Mouse (Mus musculus): ENCODE results near the gene Gfod1.

Gfod1 gene

DNA sequence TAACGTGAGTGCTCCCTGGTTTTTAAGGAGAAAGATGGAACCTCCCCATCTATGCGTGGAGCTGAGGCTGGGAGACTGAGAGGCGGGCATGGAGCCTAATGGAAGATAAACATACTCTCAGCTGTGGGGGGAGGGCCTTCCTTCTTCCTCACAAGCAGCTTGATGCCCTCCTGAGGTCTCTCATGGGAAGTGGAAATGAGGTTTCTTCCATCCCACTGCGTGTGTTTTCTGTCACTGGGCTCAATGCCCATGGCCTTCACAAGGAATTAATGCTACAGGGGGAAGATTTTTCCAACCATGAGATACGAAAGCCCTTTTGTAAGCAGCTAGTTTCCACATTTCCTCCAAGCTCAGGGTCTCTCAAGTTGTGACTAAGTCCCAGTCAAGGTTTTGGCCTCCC is 100.3 kb downstream of the Gfod1 start:
- no peak for DNase-seq (ENCODE audit: low spot score in 2 of 2)

DNA sequence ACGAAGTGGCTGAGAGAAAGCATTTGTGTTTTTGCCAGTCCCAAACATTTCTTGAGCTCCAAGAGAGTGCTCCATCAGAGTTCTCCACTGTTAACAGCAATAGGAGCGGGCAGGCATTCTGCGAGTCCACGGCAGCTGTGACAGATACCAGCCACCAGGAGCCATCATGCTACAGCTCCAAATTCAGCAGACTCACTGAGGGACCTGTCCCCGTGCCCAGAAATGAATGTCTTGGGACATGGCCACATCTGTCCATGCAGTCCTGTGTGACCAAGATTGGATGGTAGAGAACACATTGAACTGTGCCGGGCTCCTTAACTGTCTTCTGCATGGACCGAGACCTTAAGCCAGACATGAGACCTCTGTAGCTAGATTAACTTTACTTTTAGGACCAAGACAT is 100.7 kb downstream of the Gfod1 start:
- no peak for DNase-seq (ENCODE audit: low spot score in 2 of 2)

DNA sequence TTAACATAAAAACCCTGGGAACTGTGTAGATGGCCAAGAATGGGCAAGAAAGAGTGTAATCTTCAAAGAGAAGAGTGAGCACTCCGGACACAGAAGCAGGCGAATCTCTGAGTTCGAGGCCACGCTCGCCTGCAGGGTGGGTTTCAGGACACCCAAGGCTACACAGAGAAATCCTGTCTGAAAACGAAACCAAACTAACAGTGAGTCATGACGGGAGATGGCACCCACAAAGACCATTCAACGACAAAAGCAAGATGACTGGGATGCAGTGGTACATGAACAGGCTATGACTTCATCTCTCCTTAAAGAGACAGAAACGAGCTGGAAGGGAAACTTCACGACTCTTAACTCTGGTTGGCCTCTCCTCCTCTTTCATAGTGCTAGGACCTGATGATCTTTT is 101.6 kb downstream of the Gfod1 start:
- DNase-seq (ENCODE audit: low spot score in 2 of 2): no peak

DNA sequence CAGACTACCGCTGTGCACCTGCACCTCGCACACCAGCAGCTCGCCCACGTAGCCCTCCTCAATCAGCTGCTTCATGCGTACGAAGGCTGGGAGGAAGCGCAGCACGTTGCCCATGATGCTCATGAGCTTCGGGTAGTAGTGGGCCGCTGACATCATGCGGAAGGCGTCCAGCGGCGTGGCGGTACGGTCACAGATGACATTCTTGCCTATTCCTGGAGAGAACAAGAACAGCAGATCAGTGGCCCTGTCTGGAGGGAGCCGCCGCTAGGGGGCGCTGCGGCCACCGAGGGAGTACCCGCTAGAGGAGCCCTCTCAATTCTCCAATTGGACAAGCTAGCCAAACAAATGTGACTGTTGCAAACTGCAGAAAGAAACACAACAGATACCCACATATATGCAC is 102.9 kb downstream of the Gfod1 start:
- DNase-seq (ENCODE audit: low spot score in 2 of 2): no peak

DNA sequence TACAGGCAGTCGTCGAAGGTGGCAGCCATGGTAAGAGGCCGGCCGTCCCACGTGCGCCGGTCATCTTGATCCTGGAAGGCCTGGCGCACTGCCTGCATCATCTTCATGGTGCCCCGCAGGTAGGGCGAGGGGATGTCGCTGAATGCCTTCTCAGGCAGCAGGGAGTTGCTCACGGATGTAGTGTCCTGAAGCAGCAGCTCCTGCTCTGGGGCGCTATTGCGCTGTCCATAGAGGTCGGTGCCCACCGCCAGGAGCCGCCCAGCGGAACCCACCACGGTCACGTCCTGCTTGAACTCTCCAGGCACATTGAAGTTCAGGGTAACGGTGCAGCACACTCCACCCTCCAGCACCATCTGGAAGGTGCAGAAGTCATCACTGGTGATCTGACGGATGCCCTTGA is 103.5 kb downstream of the Gfod1 start:
- DNase-seq (ENCODE audit: low spot score in 2 of 2): no peak

DNA sequence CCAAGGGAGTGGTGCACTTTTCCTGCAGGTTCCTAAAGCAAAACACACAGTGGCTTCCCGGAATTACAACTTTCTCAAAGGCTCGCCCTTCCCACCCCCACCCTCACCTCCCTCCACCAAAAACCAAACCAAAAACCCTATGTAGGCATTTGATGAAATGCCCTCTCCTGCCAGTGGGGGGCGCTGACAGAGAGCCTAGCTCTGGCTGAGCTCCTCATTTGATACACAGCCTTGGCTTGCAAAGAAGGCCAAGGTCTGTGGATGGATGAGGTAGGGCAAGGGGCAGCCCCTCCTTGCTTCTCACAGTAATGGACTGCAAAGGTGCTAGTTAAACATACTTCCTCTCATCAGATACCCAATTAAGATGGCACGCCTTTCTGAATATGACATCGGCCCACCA is 104.2 kb downstream of the Gfod1 start:
- peak in 1 of 2 experiments; percentile 38 for DNase-seq (ENCODE audit: low spot score in 2 of 2)

DNA sequence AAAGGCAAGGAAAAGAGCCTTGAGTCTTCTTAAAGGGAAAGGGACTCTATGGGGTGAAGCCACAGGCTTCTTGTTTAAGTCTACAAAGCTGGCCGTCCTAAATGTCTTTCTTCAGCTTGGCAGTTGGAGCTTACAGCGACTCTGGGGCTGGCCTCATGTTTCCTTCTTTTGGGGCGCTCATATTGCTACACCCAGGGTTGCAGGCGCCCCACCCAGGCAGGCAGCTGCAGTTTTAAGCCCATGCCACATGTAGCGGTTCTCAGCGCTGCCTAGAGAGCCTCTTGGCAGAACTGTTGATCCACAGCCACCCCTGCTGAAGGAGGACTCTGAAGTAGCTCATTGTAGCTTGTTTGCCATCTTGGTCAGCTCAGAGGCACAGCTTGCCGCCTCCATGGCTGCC is 104.7 kb downstream of the Gfod1 start:
- DNase-seq (ENCODE audit: low spot score in 2 of 2): no peak

DNA sequence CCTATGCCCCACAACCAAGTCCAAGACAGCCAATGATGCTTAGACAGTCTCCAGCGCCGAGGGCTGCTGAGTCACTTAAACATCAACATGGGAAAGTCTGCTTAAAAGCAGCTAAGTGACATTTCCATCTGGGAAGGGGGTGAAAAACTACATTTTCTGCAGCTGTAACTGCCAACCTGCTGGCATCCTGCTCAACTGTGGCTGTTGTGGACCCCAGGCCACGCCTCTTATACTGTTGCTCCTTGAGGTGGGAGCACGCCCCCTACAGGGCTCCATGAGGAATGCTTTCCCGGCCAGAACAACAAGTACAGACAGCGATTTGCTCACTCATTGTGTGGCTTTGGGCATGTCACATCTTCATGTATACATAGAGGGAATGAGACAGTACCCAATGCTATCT is 106.8 kb downstream of the Gfod1 start:
- DNase-seq (ENCODE audit: low spot score in 2 of 2): no peak

DNA sequence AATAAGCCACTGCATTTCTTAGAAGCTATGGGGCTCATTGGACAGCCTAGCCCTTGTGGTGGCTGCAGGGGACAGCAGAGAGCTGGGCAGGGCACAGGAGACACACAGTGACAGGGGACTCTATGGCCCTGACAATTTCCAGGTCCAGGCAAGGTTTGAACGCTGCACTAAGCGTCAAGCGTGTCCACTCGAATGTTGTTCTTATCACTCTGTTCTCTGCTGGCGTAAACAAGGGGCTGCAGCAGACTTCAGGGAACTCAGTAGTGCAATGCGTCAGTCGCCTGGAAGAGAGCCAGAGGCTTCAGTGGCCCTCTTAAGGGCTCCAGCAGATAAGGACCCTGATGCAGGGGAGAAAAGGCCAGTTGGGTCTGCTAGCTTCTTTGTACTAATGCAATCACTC is 108.0 kb downstream of the Gfod1 start:
- DNase-seq (ENCODE audit: low spot score in 2 of 2): no peak

DNA sequence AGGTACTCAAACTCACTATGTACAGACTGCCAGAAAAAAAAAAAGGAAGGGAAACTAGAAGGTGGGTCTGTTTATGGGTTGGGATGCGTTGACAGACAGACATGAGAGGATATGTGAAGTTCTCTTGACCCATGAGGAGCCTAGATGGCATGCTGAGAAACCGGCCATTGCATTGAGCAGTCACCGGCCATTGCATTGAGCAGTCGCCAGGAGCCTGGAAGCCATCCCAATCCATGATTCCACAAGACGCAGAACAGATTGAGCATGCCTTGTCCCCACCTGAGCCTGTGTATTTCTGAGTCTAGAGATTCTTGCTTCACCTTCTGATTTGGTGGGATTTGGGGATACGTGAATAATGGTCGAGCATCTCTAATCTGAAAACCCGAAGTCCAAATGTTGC is 110.0 kb downstream of the Gfod1 start:
- DNase-seq (ENCODE audit: low spot score in 2 of 2): no peak

DNA sequence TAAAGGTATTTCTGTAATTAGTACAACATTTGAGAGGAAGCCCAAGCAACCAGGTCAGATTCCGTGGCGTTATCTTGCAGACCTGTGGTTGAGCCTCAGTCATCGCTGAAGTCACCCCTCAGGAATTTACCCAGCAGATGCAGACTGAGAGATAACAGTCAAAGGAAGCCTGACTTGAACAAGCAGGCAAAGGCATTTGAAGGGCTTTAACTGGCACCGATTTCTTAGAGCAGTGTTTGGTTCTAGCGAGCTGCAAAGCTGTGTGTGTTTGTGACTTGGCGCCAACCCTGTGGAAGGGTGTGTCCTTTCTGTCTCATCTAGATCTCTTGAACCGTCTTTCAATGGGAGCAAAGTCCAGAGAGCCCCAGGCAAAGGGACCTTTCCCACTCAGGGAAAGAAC is 110.7 kb downstream of the Gfod1 start:
- no peak for DNase-seq (ENCODE audit: low spot score in 2 of 2)

DNA sequence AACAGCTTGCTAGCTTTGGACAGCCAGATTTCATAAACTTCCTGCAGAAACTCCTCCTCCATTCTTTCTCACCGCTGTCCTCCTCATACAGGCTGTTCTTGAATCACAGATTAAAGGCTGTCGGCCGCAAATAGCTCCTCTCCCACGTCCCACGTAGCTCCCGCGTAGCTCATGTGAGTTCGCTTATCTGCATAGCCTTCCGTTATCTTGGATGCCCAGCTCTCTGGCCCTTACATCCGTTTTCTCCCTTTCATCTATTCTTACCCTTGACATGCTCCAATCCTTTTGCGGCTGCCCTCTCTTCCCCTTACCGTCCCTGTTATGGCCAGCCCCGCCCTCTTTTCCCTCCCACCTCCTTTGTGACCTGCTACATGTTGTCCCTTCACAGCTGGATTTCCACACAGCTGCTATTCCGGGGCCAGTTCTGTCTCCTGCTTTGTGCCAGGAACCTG is 112.2 kb downstream of the Gfod1 start:
- DNase-seq (ENCODE audit: low spot score in 2 of 2): peak; percentile 30 to 57

DNA sequence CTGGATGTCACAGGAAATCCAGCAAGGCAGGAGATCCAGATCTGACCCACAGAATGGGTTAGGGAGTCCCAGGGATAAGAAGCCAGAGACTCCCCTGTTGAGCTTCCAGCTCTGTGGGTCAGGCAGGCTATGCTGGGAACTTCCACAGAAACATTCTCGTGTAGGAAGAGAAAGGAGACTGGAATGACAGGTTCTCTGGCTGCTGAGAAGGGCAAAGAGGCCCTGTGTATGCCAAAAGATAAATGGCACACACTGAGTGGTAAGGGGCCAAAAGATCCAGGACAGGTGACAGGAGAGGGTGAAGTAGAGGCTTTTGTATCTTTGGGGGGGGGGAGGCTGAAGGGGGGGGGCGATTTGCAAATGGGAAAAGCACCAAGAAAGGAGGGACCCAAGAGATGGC is 112.7 kb downstream of the Gfod1 start:
- DNase-seq (ENCODE audit: low spot score in 2 of 2): no peak

DNA sequence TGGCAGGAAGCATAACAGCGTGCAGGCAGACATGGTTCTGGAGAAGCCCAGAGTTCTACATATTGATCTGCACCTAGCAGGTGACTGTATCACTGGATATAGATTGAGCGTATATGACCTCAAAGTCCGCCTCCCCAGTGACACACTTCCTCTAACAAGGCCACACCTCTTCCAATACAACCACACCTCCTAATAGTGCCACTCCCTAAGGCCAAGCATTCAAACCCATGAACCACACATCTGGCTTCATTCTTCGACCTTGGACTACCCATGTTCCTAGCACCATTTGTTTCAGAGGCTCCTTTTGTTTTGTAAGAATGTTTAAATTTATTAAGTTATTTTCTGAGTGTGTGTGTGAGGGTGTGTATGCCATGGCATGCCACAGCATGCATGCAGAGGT is 116.2 kb downstream of the Gfod1 start:
- DNase-seq (ENCODE audit: low spot score in 2 of 2): no peak

DNA sequence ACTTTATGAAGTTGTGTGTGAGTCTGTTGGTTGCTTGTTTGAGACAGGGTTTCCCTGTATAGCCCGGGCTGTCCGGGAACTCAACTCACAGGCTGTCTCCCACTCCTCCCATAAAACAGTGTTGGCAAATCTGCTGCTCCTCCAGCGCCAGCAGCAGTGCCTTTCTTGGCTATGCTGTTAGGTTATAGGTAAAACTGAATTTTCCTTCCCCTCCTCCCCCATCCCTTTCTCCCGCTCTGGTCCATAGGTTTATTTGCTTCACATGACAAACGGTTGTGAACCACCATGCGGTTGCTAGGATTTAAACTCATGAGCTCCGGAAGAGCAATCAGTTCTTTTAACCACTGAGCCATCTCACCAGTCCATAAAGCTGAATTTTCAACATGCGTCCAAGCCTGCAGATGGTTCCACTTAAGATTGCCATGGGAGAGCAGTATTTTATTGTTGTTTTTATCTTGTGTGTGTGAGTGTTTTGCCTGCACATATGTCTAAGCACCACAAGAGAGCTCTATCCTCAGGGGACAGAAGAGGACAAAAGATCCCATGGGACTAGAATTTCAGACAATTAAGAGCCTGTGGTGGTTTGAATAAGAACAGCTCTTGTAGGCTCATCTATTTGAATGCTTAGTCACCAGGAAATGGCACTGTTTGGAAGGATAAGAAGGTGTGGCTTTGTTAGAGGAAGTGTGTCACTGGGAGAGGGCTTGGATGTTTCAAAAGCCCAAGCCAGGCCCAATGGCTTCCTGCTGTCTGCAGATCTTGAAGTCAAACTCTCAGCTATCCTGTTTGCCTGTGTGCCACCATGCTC is 120.5 kb downstream of the Gfod1 start:
- no peak for DNase-seq (ENCODE audit: low spot score in 2 of 2)

DNA sequence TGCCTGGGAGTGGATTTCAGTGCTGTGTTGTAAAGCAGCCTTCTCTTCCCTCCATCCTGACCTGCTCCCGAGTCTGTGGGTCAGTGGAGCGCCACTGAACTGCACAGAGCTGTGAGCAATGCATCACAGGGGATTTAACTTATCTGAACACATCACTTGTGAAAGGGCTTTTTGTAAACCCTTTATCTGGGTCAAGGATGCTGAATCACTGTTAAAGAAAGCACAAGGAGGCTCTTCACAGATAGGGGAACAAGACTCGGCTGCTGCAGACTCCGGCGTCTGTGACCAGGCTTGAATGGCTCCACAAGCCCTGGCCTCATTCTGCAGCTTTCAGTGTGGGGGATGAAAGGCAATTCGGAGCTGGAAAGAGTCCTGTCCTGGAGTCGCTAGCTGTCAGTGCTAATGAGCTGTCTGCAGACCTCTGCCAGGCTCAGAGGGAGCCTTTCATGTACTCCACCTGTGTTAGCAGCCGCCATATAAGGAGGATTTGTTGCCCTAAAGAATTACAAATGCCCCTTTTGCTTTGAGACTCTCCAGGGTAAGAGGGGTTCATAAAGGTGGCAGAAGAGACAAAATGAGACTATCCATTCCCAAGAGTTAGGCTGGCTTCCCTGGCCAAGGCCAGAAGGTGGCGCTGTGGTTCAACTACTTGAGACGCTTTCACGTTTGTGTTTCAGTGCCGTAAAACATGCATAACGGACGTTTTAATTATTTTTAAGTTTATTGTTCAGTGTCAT is 121.3 kb downstream of the Gfod1 start:
- DNase-seq (ENCODE audit: low spot score in 2 of 2): peak; percentile 52 to 82

DNA sequence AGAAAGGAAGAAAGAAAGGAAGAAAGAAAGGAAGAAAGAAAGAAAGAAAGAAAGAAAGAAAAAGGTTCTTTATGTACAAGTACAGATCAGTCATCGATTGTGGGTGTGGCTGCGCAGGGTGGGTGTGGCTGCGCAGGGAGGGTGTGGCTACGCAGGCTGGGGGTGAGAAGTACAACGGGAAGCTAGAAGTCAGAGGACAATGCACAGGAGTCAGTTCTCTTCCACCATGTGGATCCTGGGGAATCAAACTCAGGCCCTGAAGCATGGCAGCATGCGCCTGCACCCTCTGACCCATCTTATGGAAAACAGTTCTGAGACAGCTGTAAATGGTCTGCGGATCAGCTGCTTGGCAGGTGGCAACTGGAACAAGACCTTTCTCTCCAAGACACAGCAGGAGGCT is 122.9 kb downstream of the Gfod1 start:
- DNase-seq (ENCODE audit: low spot score in 2 of 2): no peak

DNA sequence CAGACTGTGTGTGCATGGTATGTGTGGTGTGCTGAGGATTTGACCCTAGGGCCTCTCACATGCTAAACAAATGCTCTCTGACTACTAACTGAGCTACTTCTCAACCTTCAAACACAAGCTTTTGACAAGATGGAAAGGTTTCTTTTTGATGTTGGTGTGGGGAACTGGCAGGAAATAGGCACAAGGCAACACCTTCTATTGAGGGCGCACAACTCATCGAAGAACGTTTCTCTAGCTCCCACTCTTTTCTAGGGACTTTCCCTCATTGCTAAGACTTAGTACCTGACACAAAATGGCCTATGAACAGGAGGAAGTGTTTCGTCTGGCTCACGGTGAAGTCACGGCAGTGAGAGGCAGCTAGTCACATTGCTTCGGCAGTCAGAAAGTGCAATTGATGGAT is 126.7 kb downstream of the Gfod1 start:
- DNase-seq (ENCODE audit: low spot score in 2 of 2): no peak

DNA sequence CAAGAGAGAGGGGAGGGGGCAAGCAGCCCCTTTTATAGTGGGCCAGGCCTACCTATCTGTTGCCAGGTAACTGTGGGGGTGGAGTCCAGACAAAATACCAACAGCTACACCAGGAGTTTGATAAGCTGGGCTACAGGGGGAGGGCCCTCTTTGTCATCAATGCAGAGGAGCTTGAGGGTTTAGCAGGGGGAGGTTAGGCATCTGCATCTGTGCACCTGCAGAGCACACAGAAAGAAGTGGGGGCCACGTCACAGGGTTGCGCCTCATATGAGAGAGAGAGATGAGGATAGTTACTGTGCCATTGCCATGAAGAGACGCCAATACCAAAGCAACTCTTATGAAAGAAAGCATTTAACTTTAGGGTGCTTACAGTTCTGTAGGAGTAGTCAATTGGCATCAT is 127.3 kb downstream of the Gfod1 start:
- DNase-seq (ENCODE audit: low spot score in 2 of 2): no peak

DNA sequence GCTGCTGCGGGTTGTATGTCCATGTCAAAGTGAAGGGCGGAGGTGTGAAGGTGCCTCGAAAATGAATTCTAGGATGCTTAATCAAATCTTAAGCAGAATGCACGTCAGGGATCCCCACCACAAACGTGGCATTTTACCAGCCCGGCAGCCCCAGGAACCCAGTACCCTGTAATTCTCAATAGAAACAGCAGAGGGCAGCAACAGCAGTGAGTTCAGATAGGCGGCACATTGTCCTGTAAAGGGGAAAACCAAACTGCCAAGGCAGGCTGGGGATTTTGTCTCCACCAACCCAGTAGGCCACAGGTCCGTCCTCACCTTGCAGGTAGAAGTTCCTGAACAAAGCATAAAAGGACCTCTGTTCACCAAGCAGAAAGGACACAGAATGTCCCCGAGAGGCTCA is 130.7 kb downstream of the Gfod1 start:
- peak; percentile 42 to 73 for DNase-seq (ENCODE audit: low spot score in 2 of 2)

DNA sequence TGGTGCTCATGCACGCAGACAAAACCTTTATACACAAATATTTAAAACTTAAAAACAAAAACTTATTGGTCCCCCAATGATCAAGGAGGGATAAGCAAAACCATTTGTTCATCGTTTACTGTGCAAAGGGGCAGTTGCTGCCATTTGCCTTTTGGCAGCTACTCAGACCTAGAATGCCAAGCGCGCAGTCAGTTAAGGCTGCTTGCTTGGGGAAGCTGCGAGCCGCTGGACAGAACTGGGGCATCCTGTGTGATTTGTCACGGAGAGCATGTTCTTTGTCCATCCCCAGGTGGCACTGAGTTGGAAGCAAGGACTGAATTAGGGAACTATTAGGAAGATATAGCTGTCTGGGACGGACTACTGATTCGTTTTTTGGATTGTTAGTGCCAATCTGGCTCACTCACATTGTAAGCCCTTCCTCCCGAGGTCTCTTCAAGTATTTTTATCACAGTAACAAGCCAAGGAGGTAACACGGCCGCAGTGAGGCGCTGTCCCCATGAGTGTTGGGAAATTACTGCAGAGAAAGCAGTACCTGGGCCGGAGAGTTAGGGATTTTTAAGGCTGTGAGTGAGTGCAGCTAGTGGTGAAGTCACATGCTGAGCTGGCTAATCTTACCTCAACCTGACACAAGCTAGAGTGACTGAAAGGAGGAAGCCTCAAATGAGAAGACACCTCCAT is 131.8 kb downstream of the Gfod1 start:
- DNase-seq (ENCODE audit: low spot score in 2 of 2): no peak

DNA sequence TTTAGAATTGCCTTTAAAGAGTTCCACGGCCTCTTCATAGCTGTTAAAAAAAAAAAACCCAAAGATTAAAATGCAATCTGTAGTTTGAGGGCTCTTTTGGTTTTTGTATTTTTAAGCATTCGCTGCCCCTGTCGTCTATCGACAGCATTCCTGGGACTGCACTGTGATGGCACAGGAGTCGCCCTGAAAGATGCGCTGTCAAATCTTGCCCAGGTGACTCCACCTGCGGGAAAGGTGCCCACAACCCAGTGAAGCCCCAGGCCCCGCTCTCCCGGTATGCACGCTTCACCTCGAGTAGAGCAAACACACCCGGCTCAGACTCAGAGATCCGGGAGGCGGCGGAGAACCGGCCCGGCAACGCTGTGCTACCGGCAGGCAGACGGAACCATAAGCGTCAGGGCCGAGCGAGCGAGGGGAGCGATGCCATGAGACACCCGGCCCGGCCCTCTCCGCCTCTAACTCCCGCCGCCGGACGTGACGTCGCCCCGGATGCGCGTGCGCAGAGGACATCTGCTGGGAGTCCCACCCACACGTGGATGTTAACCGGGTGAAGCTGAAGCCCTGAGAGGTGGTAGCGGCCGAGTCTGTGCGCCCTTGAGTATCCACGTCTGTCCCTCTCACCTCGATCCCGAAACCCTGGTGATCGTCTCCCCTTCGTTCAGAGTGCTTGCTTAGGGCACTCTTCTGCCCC is 132.8 kb downstream of the Gfod1 start, which contains the start of gene Tbc1d7:
Gene Tbc1d7 (minus strand): TSS at position 482 of the 691 bp plus-strand sequence.
- peak; percentile 94 to 98 for DNase-seq (ENCODE audit: low spot score in 2 of 2)
